Mouse (Mus musculus): ENCODE results near the gene Galnt17. TPM values are rescaled to one million over a fixed set of nuclear protein-coding genes. Genes with fewer than 3 reads are reported as not detected.

Gene Galnt17
- polyA plus RNA-seq, 1 experiment from 2014 or later, result 3.6 TPM

GRCm38 (mm10) chr5:131229744-131230143 is 78.6 kb downstream of the Galnt17 start:
- Histone ChIP-seq H3K9me3 (replicated peaks; ENCODE audit: control insufficient read depth, low read length) (no peaks in the 10 kb centered on the region), H3K36me3 (ENCODE audit: control insufficient read depth, insufficient read depth, low read length) (no peaks in the 10 kb centered on the region), H3K9ac (ENCODE audit: low read length) (no peak overlapping the region), H3K27me3 (replicated peaks; ENCODE audit: control insufficient read depth, insufficient read depth, low read length) (no peaks in the 10 kb centered on the region), H3K4me3 (ENCODE audit: low read depth, low read length) (no peak overlapping the region), H3K4me2 (ENCODE audit: low read length) (no peak overlapping the region), H3K27ac (ENCODE audit: low read depth, low read length) (no peak overlapping the region), H3K4me1 (ENCODE audit: control insufficient read depth, insufficient read depth, low read length) (no peaks in the 10 kb centered on the region)
- DNase-seq (ENCODE audit: low spot score) (no peak), ATAC-seq (no peak)
- 90% methylated on average over 10 of the region's 10 CpGs for WGBS

GRCm38 (mm10) chr5:131223416-131223815 is 84.9 kb downstream of the Galnt17 start:
- Histone ChIP-seq H3K4me2 (ENCODE audit: low read length) (no peak overlapping the region), H3K9ac (ENCODE audit: low read length) (no peak overlapping the region), H3K4me1 (ENCODE audit: control insufficient read depth, insufficient read depth, low read length) (peaks cover 2% of the 10 kb centered on the region; the same call in 1 of the 2 replicates), H3K36me3 (ENCODE audit: control insufficient read depth, insufficient read depth, low read length) (no peaks in the 10 kb centered on the region), H3K27ac (ENCODE audit: low read depth, low read length) (peak overlapping the region; percentile 61; the same call in 1 of the 2 replicates), H3K4me3 (ENCODE audit: low read depth, low read length) (no peak overlapping the region), H3K9me3 (replicated peaks; ENCODE audit: control insufficient read depth, low read length) (no peaks in the 10 kb centered on the region), H3K27me3 (replicated peaks; ENCODE audit: control insufficient read depth, insufficient read depth, low read length) (no peaks in the 10 kb centered on the region)
- 31% methylated on average over 1 of the region's 1 CpGs for WGBS
- ATAC-seq, result no peak
- peak; percentile 53 for DNase-seq (ENCODE audit: low spot score)

GRCm38 (mm10) chr5:131222498-131223244 is 85.6 kb downstream of the Galnt17 start:
- peak; percentile 89 for ATAC-seq
- Histone ChIP-seq H3K27me3 (replicated peaks; ENCODE audit: control insufficient read depth, insufficient read depth, low read length) (no peaks in the 10 kb centered on the region), H3K4me2 (ENCODE audit: low read length) (no peak overlapping the region), H3K27ac (ENCODE audit: low read depth, low read length) (peak overlapping the region; percentile 70; the same call in 1 of the 2 replicates), H3K9ac (ENCODE audit: low read length) (no peak overlapping the region), H3K4me1 (ENCODE audit: control insufficient read depth, insufficient read depth, low read length) (peaks cover 2% of the 10 kb centered on the region; the same call in 1 of the 2 replicates), H3K4me3 (ENCODE audit: low read depth, low read length) (no peak overlapping the region), H3K9me3 (replicated peaks; ENCODE audit: control insufficient read depth, low read length) (no peaks in the 10 kb centered on the region), H3K36me3 (ENCODE audit: control insufficient read depth, insufficient read depth, low read length) (no peaks in the 10 kb centered on the region)
- WGBS, result 63% methylated on average over 10 of the region's 10 CpGs
- peak; percentile 88 for DNase-seq (ENCODE audit: low spot score)

- Histone ChIP-seq H3K4me1 (ENCODE audit: control insufficient read depth, insufficient read depth, low read length) (no peaks in the 10 kb centered on the region), H3K4me3 (ENCODE audit: low read depth, low read length) (no peak overlapping the region), H3K36me3 (ENCODE audit: control insufficient read depth, insufficient read depth, low read length) (no peaks in the 10 kb centered on the region), H3K27ac (ENCODE audit: low read depth, low read length) (no peak overlapping the region), H3K9me3 (replicated peaks; ENCODE audit: control insufficient read depth, low read length) (no peaks in the 10 kb centered on the region), H3K27me3 (replicated peaks; ENCODE audit: control insufficient read depth, insufficient read depth, low read length) (no peaks in the 10 kb centered on the region), H3K4me2 (ENCODE audit: low read length) (no peak overlapping the region), H3K9ac (ENCODE audit: low read length) (no peak overlapping the region)
- no peak for DNase-seq (ENCODE audit: low spot score)
- ATAC-seq, result no peak
- 84% methylated on average over 3 of the region's 3 CpGs for WGBS
Measured at GRCm38 (mm10) chr5:131218221-131218620, 90.1 kb downstream of the Galnt17 start.

GRCm38 (mm10) chr5:131211618-131212017 is 96.7 kb downstream of the Galnt17 start:
- DNase-seq (ENCODE audit: low spot score), result no peak
- no peak overlapping the region for H3K4me3 ChIP-seq (ENCODE audit: low read depth, low read length)
- no peaks in the 10 kb centered on the region for H3K4me1 ChIP-seq (ENCODE audit: control insufficient read depth, insufficient read depth, low read length)
- no peaks in the 10 kb centered on the region for H3K9me3 ChIP-seq (replicated peaks; ENCODE audit: control insufficient read depth, low read length)
- no peak overlapping the region for H3K27ac ChIP-seq (ENCODE audit: low read depth, low read length)
- no peak overlapping the region for H3K4me2 ChIP-seq (ENCODE audit: low read length)
- 45% methylated on average over 3 of the region's 3 CpGs for WGBS
- H3K27me3 ChIP-seq (replicated peaks; ENCODE audit: control insufficient read depth, insufficient read depth, low read length), result no peaks in the 10 kb centered on the region
- no peak overlapping the region for H3K9ac ChIP-seq (ENCODE audit: low read length)
- no peak for ATAC-seq
- H3K36me3 ChIP-seq (ENCODE audit: control insufficient read depth, insufficient read depth, low read length), result no peaks in the 10 kb centered on the region

GRCm38 (mm10) chr5:131201146-131201545 is 107.2 kb downstream of the Galnt17 start:
- H3K36me3 ChIP-seq (ENCODE audit: control insufficient read depth, insufficient read depth, low read length), result no peaks in the 10 kb centered on the region
- H3K4me3 ChIP-seq (ENCODE audit: low read depth, low read length), result no peak overlapping the region
- H3K9me3 ChIP-seq (replicated peaks; ENCODE audit: control insufficient read depth, low read length), result no peaks in the 10 kb centered on the region; the same call in 1 of the 2 replicates
- no peak overlapping the region for H3K27ac ChIP-seq (ENCODE audit: low read depth, low read length)
- 50% methylated on average over 2 of the region's 2 CpGs for WGBS
- no peak overlapping the region for H3K4me2 ChIP-seq (ENCODE audit: low read length)
- peak; percentile 42 for DNase-seq (ENCODE audit: low spot score)
- ATAC-seq, result no peak
- H3K4me1 ChIP-seq (ENCODE audit: control insufficient read depth, insufficient read depth, low read length), result no peaks in the 10 kb centered on the region
- no peaks in the 10 kb centered on the region for H3K27me3 ChIP-seq (replicated peaks; ENCODE audit: control insufficient read depth, insufficient read depth, low read length)
- H3K9ac ChIP-seq (ENCODE audit: low read length), result no peak overlapping the region

GRCm38 (mm10) chr5:131192311-131192710 is 116.0 kb downstream of the Galnt17 start:
- 84% methylated on average over 3 of the region's 3 CpGs for whole genome bisulfite sequencing
- Histone ChIP-seq H3K9ac (ENCODE audit: low read length) (no peak overlapping the region), H3K4me1 (ENCODE audit: control insufficient read depth, insufficient read depth, low read length) (no peaks in the 10 kb centered on the region), H3K4me3 (ENCODE audit: low read depth, low read length) (no peak overlapping the region), H3K9me3 (replicated peaks; ENCODE audit: control insufficient read depth, low read length) (no peaks in the 10 kb centered on the region), H3K27ac (ENCODE audit: low read depth, low read length) (no peak overlapping the region), H3K27me3 (replicated peaks; ENCODE audit: control insufficient read depth, insufficient read depth, low read length) (no peaks in the 10 kb centered on the region), H3K4me2 (ENCODE audit: low read length) (no peak overlapping the region), H3K36me3 (ENCODE audit: control insufficient read depth, insufficient read depth, low read length) (no peaks in the 10 kb centered on the region)
- no peak for ATAC-seq
- DNase-seq (ENCODE audit: low spot score), result no peak

- no peaks in the 10 kb centered on the region for H3K36me3 ChIP-seq (ENCODE audit: control insufficient read depth, insufficient read depth, low read length)
- H3K4me2 ChIP-seq (ENCODE audit: low read length), result no peak overlapping the region
- H3K4me3 ChIP-seq (ENCODE audit: low read depth, low read length), result no peak overlapping the region
- H3K9me3 ChIP-seq (replicated peaks; ENCODE audit: control insufficient read depth, low read length), result no peaks in the 10 kb centered on the region
- ATAC-seq (no peak), DNase-seq (ENCODE audit: low spot score) (no peak)
- no peak overlapping the region for H3K27ac ChIP-seq (ENCODE audit: low read depth, low read length)
- H3K4me1 ChIP-seq (ENCODE audit: control insufficient read depth, insufficient read depth, low read length), result no peaks in the 10 kb centered on the region
- H3K9ac ChIP-seq (ENCODE audit: low read length), result no peak overlapping the region
- no peaks in the 10 kb centered on the region for H3K27me3 ChIP-seq (replicated peaks; ENCODE audit: control insufficient read depth, insufficient read depth, low read length)
Measured at GRCm38 (mm10) chr5:131184566-131184965, 123.7 kb downstream of the Galnt17 start.

GRCm38 (mm10) chr5:131181231-131181630 is 127.1 kb downstream of the Galnt17 start:
- Histone ChIP-seq H3K27ac (ENCODE audit: low read depth, low read length) (no peak overlapping the region), H3K4me2 (ENCODE audit: low read length) (no peak overlapping the region), H3K27me3 (replicated peaks; ENCODE audit: control insufficient read depth, insufficient read depth, low read length) (no peaks in the 10 kb centered on the region), H3K36me3 (ENCODE audit: control insufficient read depth, insufficient read depth, low read length) (no peaks in the 10 kb centered on the region), H3K4me1 (ENCODE audit: control insufficient read depth, insufficient read depth, low read length) (peaks cover 12% of the 10 kb centered on the region), H3K9ac (ENCODE audit: low read length) (no peak overlapping the region), H3K4me3 (ENCODE audit: low read depth, low read length) (no peak overlapping the region), H3K9me3 (replicated peaks; ENCODE audit: control insufficient read depth, low read length) (no peaks in the 10 kb centered on the region)
- DNase-seq (ENCODE audit: low spot score), result no peak
- no peak for ATAC-seq
- 85% methylated on average over 1 of the region's 1 CpGs for WGBS
